In genomic region chr16:31546828-31547224, GRCm38 (mm10) we compare ENCODE assay signal across 7 mouse cellular contexts.
A peak's percentile ranks its signal among the peaks of the same experiment; 100 is the strongest.
DNase-seq lines count a peak whose midpoint lies in the region; ATAC-seq lines count a peak whose summit lies in the region.

No protein-coding gene starts in this region.

- H3K9me3 ChIP-seq in hindbrain, embryonic 10.5 days = no peaks in the 10 kb centered on the region
- H3K9me3 ChIP-seq in midbrain, embryonic 16.5 days (replicated peaks; ENCODE audit: control insufficient read depth, low read length, poor library complexity, severe bottlenecking) = no peaks in the 10 kb centered on the region

- peak overlapping the region; percentile 89 for H3K27ac ChIP-seq in hindbrain, embryonic 10.5 days
- H3K27ac ChIP-seq in midbrain, embryonic 16.5 days (ENCODE audit: low read length) = peak overlapping the region; percentile 0; the same call in 1 of the 2 replicates

- H3K27me3 ChIP-seq in hindbrain, embryonic 10.5 days (ENCODE audit: insufficient read depth, poor library complexity, severe bottlenecking) = peaks cover 41% of the 10 kb centered on the region
- 0 out of 2 replicates have a peak, but pooled peaks cover 3% of the 10 kb centered on the region for H3K27me3 ChIP-seq in midbrain, embryonic 16.5 days (ENCODE audit: control insufficient read depth, insufficient read depth, low read depth, low read length)

- peaks cover 61% of the 10 kb centered on the region for H3K4me1 ChIP-seq in hindbrain, embryonic 10.5 days (replicated peaks)
- H3K4me1 ChIP-seq in midbrain, embryonic 16.5 days (ENCODE audit: control insufficient read depth, insufficient read depth, low read length) = peaks cover 12% of the 10 kb centered on the region

- H3K9ac ChIP-seq in midbrain, embryonic 16.5 days (ENCODE audit: low read depth, low read length) = no peak overlapping the region

- no peak overlapping the region for H3K4me2 ChIP-seq in midbrain, embryonic 16.5 days (ENCODE audit: low read length)

- H3K4me3 ChIP-seq in hindbrain, embryonic 10.5 days = peak overlapping the region; percentile 45
- no peak overlapping the region for H3K4me3 ChIP-seq in midbrain, embryonic 16.5 days (ENCODE audit: low read depth, low read length)

- ATAC-seq in midbrain, embryonic 16.5 days = no peak

- no peaks in the 10 kb centered on the region for H3K36me3 ChIP-seq in hindbrain, embryonic 10.5 days
- H3K36me3 ChIP-seq in midbrain, embryonic 16.5 days (ENCODE audit: control insufficient read depth, insufficient read depth, low read length) = no peaks in the 10 kb centered on the region

- DNase-seq in ZHBTc4 (ENCODE audit: low read depth, low spot score) = peak; percentile 51
- DNase-seq in cerebellum, adult 9-11 months = peak; percentile 73
- peak; percentile 63 for DNase-seq in hindbrain, embryonic 10.5 days (ENCODE audit: low spot score)
- no peak for DNase-seq in urinary bladder, postnatal 4 days (ENCODE audit: low spot score in 2 of 2)
- DNase-seq in heart, postnatal 4 days = no peak
- DNase-seq in spleen, postnatal 14 days (ENCODE audit: low spot score in 2 of 2) = no peak

- 0% methylated on average over 2 of the region's 2 CpGs for WGBS in hindbrain, embryonic 10.5 days
- WGBS in midbrain, embryonic 16.5 days = 0% methylated on average over 1 of the region's 2 CpGs

Comparison
In these comparisons a context has a peak if more than half of its experiments do, and no peak if none do; other contexts are left out.
1. DNase-seq: peak in ZHBTc4 (single experiment), cerebellum, adult 9-11 months (single experiment) and hindbrain, embryonic 10.5 days (single experiment); none in urinary bladder, postnatal 4 days (0 of 2), heart, postnatal 4 days (single experiment) and spleen, postnatal 14 days (0 of 2).